Mouse (Mus musculus): Measurements from ENCODE around the gene Palm.

Palm gene

GRCm38 (mm10) chr10:79797326-79797725 lies 4.0 kb downstream of the Palm start:
- DNase-seq (ENCODE audit: low spot score in 2 of 2): no peak

GRCm38 (mm10) chr10:79798289-79798928 lies 5.0 kb downstream of the Palm start:
- no peak for DNase-seq (ENCODE audit: low spot score in 2 of 2)

- DNase-seq (ENCODE audit: low spot score in 2 of 2): no peak
Measured at GRCm38 (mm10) chr10:79800508-79800907, 7.1 kb downstream of the Palm start.

GRCm38 (mm10) chr10:79801837-79802236 lies 8.5 kb downstream of the Palm start:
- DNase-seq (ENCODE audit: low spot score in 2 of 2): no peak

- peak in 1 of 2 experiments; percentile 61 for DNase-seq (ENCODE audit: low spot score in 2 of 2)
Measured at GRCm38 (mm10) chr10:79802331-79802971, 9.1 kb downstream of the Palm start.

GRCm38 (mm10) chr10:79803716-79804323 lies 10.4 kb downstream of the Palm start:
- DNase-seq (ENCODE audit: low spot score in 2 of 2): peak in 1 of 2 experiments; percentile 93

GRCm38 (mm10) chr10:79805636-79806035 lies 12.3 kb downstream of the Palm start:
- DNase-seq (ENCODE audit: low spot score in 2 of 2): no peak

- no peak for DNase-seq (ENCODE audit: low spot score in 2 of 2)
Measured at GRCm38 (mm10) chr10:79806331-79806730, 13.0 kb downstream of the Palm start.

- DNase-seq (ENCODE audit: low spot score in 2 of 2): no peak
Measured at GRCm38 (mm10) chr10:79806972-79807371, 13.6 kb downstream of the Palm start.

- no peak for DNase-seq (ENCODE audit: low spot score in 2 of 2)
Measured at GRCm38 (mm10) chr10:79807826-79808225, 14.5 kb downstream of the Palm start.

- no peak for DNase-seq (ENCODE audit: low spot score in 2 of 2)
Measured at GRCm38 (mm10) chr10:79808728-79809127, 15.4 kb downstream of the Palm start.

GRCm38 (mm10) chr10:79811736-79812637 lies 18.6 kb downstream of the Palm start:
- peak in 1 of 2 experiments; percentile 90 for DNase-seq (ENCODE audit: low spot score in 2 of 2)

- DNase-seq (ENCODE audit: low spot score in 2 of 2): no peak
Measured at GRCm38 (mm10) chr10:79814271-79814842, 21.0 kb downstream of the Palm start.

GRCm38 (mm10) chr10:79815671-79816494 lies 22.5 kb downstream of the Palm start:
- DNase-seq (ENCODE audit: low spot score in 2 of 2): no peak

GRCm38 (mm10) chr10:79817111-79817510 lies 23.7 kb downstream of the Palm start:
- DNase-seq (ENCODE audit: low spot score in 2 of 2): no peak

GRCm38 (mm10) chr10:79818225-79818624 lies 24.9 kb downstream of the Palm start:
- DNase-seq (ENCODE audit: low spot score in 2 of 2): no peak

GRCm38 (mm10) chr10:79819606-79820005 lies 26.2 kb downstream of the Palm start:
- no peak for DNase-seq (ENCODE audit: low spot score in 2 of 2)

- no peak for DNase-seq (ENCODE audit: low spot score in 2 of 2)
Measured at GRCm38 (mm10) chr10:79820277-79820676, 26.9 kb downstream of the Palm start.

GRCm38 (mm10) chr10:79820782-79821181 lies 27.4 kb downstream of the Palm start, which contains the start of gene Misp:
Misp (plus strand) TSS chr10:79820989.
- DNase-seq (ENCODE audit: low spot score in 2 of 2): no peak

- DNase-seq (ENCODE audit: low spot score in 2 of 2): no peak
Measured at GRCm38 (mm10) chr10:79821731-79822130, 28.4 kb downstream of the Palm start.

- DNase-seq (ENCODE audit: low spot score in 2 of 2): no peak
Measured at GRCm38 (mm10) chr10:79822372-79822771, 29.0 kb downstream of the Palm start.
